Mouse (Mus musculus) hindbrain, embryonic 12.5 days (tissue): Measurements from ENCODE around the gene Hipk1. TPM values are rescaled to one million over a fixed set of nuclear protein-coding genes. Genes with fewer than 3 reads are reported as not detected.
A peak's percentile ranks its signal among the peaks of the same experiment; 100 is the strongest.

Experiments
- ATAC-seq: fragments of 200-750 bp; cut with Nextera tagmentation; 2 replicates; pipeline ENCODE4 v1.8.0; 2017; ENCODE audit warnings: moderate TSS enrichment; ENCODE audit not compliant: low FRiP score
- H3K27ac ChIP-seq: fragments of 300-500 bp; sonication (generic); 2 replicates; pipeline ENCODE4 v1.5.1; 2016; ENCODE audit warnings: mild to moderate bottlenecking
- H3K27me3 ChIP-seq: fragments of 300-500 bp; sonication (generic); 2 replicates; pipeline ENCODE4 v1.6.1; 2016; ENCODE audit warnings: mild to moderate bottlenecking
- H3K36me3 ChIP-seq: fragments of 300-500 bp; sonication (generic); 2 replicates; pipeline ENCODE4 v1.6.1; 2016; ENCODE audit warnings: mild to moderate bottlenecking
- H3K4me1 ChIP-seq: fragments of 300-500 bp; sonication (generic); 2 replicates; pipeline ENCODE4 v1.6.1; 2016
- H3K4me2 ChIP-seq: fragments of 300-500 bp; sonication (generic); replicated peaks from 2 replicates; pipeline ENCODE4 v1.6.1; 2016; ENCODE audit warnings: mild to moderate bottlenecking
- H3K4me3 ChIP-seq: fragments of 300-500 bp; sonication (generic); 2 replicates; pipeline ENCODE4 v1.5.1; 2016; ENCODE audit warnings: mild to moderate bottlenecking
- H3K9ac ChIP-seq: fragments of 300-500 bp; sonication (generic); 2 replicates; pipeline ENCODE4 v1.6.1; 2016; ENCODE audit warnings: mild to moderate bottlenecking, moderate library complexity
- H3K9me3 ChIP-seq: fragments of 300-500 bp; sonication (generic); replicated peaks from 2 replicates; pipeline ENCODE4 v1.6.1; 2016; ENCODE audit warnings: mild to moderate bottlenecking
- WGBS: fragments of 180-500 bp; shearing (Covaris S2); methylation state at CpG from one replicate; pipeline ENCODE4 v1.1.7; 2016; 5-methylcytosine and 5-hydroxymethylcytosine counted together
- polyA plus RNA-seq: library from polyadenylated mRNA; unstranded; fragments of >200 nt; fragmentation: Nextera tagmentation; extraction: Ambion mirVana; gene quantifications from 2 replicates; pipeline ENCODE4 v1.2.1, GENCODE M21; 2016

Hipk1 gene
- polyA plus RNA-seq, 1 experiment from 2014 or later, result 16.5 TPM

DNA sequence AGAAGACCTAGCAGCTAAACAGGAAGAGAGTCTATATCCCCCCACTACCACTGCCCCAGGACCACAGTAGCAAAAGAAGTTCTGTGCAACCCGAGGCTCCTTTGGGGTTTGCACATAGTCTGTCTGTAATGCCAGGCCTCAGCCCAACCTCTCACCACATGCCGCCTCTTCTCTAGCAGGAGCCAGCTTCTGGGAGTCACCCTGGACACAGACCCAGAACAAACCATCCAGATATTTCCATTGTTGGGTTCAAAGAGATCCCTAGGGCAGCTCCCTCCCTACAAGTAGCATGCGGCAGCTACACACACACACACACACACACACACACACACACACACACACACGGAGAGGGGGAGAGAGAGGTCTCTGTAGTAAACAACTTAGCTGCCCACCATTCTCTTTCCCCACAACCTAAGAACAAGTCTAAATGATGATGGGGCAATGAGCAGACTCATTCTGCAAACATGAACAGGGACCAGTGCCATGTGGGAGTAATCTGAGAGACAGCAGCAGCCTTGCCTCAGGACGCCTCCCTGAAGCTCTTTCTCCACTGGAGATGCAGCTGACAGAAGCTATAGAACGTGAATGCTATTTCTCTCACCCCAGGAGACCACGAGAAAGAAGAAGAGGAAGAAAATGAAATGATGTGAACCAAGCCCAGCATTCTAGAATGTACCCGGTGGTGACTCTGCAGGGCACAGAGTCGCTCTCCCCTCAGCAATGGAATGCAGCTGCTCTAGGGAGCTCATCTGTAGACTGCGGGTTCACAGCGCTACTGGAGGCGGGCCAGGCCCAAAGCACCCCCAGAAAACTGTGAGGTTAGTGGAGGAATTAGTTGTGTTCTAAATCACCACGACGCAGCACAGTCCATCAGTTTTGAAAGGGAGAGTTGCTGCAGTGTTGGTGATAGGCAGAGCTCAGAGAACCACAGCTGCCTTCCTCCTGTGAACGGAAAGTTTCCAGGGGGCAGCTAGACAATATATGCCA lies 74.3 kb downstream of the Hipk1 start:
- peak overlapping the region; percentile 30; the same call in 1 of the 2 replicates for H3K27ac ChIP-seq
- H3K4me1 ChIP-seq, result peaks cover 20% of the 10 kb centered on the region
- no peaks in the 10 kb centered on the region for H3K27me3 ChIP-seq
- H3K9me3 ChIP-seq, result no peaks in the 10 kb centered on the region
- 33% methylated on average over 14 of the region's 15 CpGs for WGBS
- no peak overlapping the region for H3K9ac ChIP-seq
- no peak overlapping the region for H3K4me2 ChIP-seq
- no peak overlapping the region for H3K4me3 ChIP-seq
- peak; percentile 38; the same call in 1 of the 2 replicates for ATAC-seq
- H3K36me3 ChIP-seq, result no peaks in the 10 kb centered on the region

DNA sequence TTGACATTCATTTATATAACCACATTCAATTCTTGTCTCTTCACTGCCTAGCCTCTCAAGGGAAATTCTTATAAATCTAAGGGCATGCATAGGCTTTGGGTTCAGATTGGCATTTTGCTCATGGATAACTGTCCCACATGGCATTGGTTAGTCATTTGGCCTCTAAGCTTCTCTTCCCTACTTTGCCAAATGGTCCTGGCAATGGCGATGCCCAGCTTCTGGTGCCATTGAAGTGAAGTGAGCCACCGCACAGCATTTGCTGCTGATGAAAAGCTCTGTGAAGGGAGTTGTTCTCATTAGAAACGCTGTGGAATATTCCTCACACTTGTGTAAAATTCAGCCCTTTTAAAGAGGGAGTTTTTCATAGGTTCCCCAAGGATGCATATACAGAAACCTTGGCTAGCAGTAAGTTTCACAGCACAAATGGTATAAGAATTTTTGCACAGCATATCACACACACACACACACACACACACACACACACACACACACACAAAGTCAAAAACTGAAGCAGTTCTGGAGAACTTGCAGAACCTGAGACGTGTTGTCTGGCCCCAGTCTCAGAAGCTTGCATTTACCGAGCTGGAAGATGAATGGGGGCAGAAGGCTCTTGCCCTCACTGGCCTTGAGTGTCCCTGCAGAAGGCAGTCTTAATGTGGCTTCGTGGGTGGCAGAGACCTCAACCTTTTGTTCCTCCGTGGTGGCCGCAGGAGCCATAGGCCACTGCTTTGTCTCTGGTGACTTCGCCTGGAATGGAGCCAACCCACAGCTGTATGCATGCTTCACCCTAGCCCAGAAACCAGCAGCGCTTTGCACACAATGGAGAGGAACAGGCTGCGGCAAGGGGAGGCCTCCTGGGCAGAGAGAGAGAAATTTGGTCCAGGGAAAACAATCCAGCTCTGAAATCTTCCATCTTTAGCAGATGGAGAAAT lies 75.3 kb downstream of the Hipk1 start:
- H3K4me2 ChIP-seq, result 0 out of 2 replicates have a peak overlapping the region, but pooled peaks have one; percentile 1
- no peak overlapping the region for H3K9ac ChIP-seq
- no peaks in the 10 kb centered on the region for H3K9me3 ChIP-seq
- H3K27me3 ChIP-seq, result no peaks in the 10 kb centered on the region
- peak; percentile 68 for ATAC-seq
- H3K27ac ChIP-seq, result no peak overlapping the region
- 28% methylated on average over 11 of the region's 11 CpGs for WGBS
- no peaks in the 10 kb centered on the region for H3K36me3 ChIP-seq
- H3K4me1 ChIP-seq, result peaks cover 20% of the 10 kb centered on the region
- H3K4me3 ChIP-seq, result no peak overlapping the region

DNA sequence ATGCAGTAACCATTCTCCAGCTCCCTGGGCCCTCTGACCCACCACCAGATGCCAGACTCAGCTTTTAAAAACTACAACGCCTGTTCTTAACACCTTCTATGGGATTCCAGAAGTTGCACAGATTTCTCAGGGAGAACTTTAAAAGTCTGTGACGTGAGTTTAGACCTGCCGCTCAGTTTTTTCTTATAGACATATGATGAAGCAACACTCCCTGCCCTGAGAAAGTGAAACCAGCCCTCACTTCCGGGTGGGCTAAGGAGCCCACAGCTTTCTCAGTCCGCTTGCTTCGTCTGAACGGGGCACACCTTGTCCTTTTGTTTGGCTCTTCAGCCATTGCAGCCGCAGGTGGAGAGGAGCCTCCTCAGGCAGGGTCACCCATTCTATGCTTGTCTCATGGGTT lies 76.4 kb downstream of the Hipk1 start:
- WGBS, result 85% methylated on average over 8 of the region's 8 CpGs
- no peak overlapping the region for H3K27ac ChIP-seq
- ATAC-seq, result no peak

DNA sequence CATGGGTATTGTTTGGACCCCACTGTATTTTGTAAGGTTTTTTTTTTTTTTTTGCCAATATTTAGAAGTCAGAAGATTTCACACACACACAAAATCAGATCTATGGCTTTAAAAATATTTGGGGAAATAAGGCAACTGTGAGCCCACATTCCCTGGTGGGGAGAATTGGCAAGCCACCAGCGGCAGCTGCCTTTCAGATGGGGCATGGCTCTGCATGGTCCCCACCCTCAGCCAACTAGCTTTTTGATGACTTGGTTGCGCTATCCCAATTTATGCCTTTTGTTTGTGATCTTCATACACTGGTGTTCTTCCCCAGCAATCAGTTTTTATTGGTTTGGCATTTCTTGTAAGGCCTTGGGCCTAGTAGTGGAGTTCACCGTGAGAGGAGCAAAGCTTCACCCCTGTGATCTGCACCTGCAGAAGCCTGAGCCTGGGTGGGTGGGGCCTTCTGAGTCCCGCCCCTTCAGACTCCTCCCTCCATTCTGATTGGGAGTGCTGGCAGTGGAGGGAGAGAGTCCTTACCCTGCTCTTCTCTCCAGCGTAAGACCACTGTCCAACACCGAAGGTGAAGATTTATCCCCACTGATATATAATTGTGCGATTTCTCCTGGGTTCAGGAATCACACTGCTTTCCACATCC lies 77.0 kb downstream of the Hipk1 start:
- H3K4me3 ChIP-seq, result no peak overlapping the region
- H3K27ac ChIP-seq, result no peak overlapping the region
- H3K27me3 ChIP-seq, result no peaks in the 10 kb centered on the region
- peaks cover 19% of the 10 kb centered on the region for H3K4me1 ChIP-seq
- H3K9me3 ChIP-seq, result no peaks in the 10 kb centered on the region
- H3K4me2 ChIP-seq, result no peak overlapping the region
- no peak overlapping the region for H3K9ac ChIP-seq
- WGBS, result 76% methylated on average over 7 of the region's 7 CpGs
- no peak for ATAC-seq
- no peaks in the 10 kb centered on the region for H3K36me3 ChIP-seq

More for the DNA sequence above, 76.4 kb downstream of the Hipk1 start:
- no peak overlapping the region for H3K4me3 ChIP-seq
- H3K4me1 ChIP-seq, result peaks cover 20% of the 10 kb centered on the region
- no peaks in the 10 kb centered on the region for H3K36me3 ChIP-seq
- no peaks in the 10 kb centered on the region for H3K27me3 ChIP-seq
- H3K9ac ChIP-seq, result no peak overlapping the region
- H3K4me2 ChIP-seq, result no peak overlapping the region
- H3K9me3 ChIP-seq, result no peaks in the 10 kb centered on the region

DNA sequence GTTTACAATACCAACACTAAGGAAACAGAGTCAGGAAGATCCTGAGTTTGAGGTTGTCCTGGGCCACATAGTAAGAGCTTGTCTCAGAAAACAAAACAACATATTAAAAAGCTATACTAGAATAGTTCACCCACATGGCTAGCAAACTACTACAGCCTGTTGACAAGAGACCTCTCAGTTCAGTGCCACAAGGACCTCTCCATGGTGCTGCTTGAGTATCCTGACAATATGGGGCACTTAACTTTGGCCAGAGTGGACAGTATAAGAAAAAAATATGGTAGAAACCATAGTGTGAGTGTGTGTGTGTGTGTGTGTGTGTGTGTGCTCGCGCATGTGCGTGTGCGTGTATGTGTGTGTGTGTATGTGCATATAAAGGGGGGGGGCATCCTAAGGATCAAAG lies 79.2 kb downstream of the Hipk1 start:
- Histone ChIP-seq H3K9ac (no peak overlapping the region), H3K4me1 (peaks cover 11% of the 10 kb centered on the region), H3K36me3 (no peaks in the 10 kb centered on the region), H3K27ac (no peak overlapping the region), H3K27me3 (no peaks in the 10 kb centered on the region), H3K4me2 (no peak overlapping the region), H3K9me3 (no peaks in the 10 kb centered on the region), H3K4me3 (no peak overlapping the region)
- 100% methylated on average over 2 of the region's 4 CpGs for WGBS
- ATAC-seq, result no peak

DNA sequence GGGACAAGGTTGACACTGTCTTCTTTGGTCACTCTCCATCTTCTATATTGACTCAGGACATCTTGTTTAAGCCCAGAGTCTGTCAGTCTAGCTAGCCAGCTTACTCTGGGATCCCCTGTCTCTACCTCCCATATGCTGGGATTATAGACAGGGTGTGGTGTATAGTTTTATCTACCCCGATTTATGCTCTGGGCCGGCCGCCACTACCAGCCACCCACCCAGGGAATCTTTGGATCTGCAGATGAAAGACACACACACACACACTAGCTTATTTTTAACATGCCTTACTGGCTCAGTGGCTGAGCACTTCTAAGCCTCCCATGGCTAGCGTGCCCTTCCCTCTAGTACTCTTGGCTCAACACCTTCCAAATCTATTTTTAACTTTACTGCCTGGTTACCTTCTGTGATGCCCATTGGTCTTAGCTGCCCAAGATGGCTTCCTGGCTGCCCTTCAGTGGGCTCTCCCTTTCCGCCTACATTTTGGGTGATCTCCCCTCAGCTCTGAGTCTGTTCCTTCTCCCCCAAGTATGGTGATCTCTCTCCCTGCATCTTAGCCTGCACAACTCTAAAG lies 81.8 kb downstream of the Hipk1 start:
- H3K27ac ChIP-seq, result no peak overlapping the region
- no peaks in the 10 kb centered on the region for H3K27me3 ChIP-seq
- no peaks in the 10 kb centered on the region for H3K36me3 ChIP-seq
- no peak overlapping the region for H3K9ac ChIP-seq
- H3K9me3 ChIP-seq, result no peaks in the 10 kb centered on the region
- H3K4me3 ChIP-seq, result no peak overlapping the region
- H3K4me1 ChIP-seq, result no peaks in the 10 kb centered on the region
- no peak overlapping the region for H3K4me2 ChIP-seq
- ATAC-seq, result no peak
- WGBS, result 95% methylated on average over 5 of the region's 5 CpGs

DNA sequence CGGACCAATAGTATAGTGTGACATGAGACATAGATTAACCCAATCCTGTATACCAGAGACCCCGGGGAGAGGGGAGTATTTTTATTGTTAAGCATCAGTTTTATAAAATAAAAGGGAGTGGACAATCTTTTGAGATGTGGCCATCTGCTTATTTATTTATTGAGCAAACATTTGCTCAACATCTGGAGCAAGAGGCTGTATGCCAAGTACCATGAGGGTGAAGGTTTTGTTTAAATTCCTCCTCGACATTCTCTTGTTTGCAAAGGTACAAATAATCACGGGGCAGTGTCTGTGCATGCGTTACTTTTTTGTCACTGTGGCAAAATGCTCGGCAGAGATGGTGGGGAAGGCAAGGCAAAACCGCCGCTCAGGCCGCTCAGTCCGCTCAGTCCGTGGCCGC lies 85.9 kb downstream of the Hipk1 start:
- no peak overlapping the region for H3K9ac ChIP-seq
- ATAC-seq, result no peak
- no peak overlapping the region for H3K4me2 ChIP-seq
- no peaks in the 10 kb centered on the region for H3K27me3 ChIP-seq
- H3K9me3 ChIP-seq, result no peaks in the 10 kb centered on the region
- H3K27ac ChIP-seq, result no peak overlapping the region
- no peak overlapping the region for H3K4me3 ChIP-seq
- 88% methylated on average over 12 of the region's 12 CpGs for WGBS
- H3K4me1 ChIP-seq, result no peaks in the 10 kb centered on the region
- no peaks in the 10 kb centered on the region for H3K36me3 ChIP-seq

DNA sequence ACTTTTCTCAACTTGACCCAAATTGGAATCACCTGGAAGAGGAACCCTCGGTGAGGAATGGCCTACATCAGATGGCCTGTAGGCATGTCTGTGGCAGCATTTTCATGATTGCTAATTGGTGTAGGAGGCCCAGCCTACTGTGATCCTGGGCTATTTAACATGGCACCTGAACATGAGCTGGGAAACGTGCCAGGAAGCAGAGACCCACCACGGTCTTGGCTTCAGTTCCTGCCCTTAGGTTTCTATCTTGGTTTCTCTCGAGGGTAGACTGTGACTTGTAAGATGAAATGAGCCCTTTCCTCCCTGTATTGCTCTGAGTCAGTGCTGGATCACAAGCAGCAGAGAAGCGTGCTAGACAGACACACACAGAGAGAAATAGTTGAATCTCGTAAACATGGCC lies 86.7 kb downstream of the Hipk1 start:
- H3K9ac ChIP-seq, result no peak overlapping the region
- H3K36me3 ChIP-seq, result no peaks in the 10 kb centered on the region
- ATAC-seq, result no peak
- WGBS, result 77% methylated on average over 6 of the region's 6 CpGs
- no peak overlapping the region for H3K4me3 ChIP-seq
- no peaks in the 10 kb centered on the region for H3K4me1 ChIP-seq
- H3K27me3 ChIP-seq, result no peaks in the 10 kb centered on the region
- no peak overlapping the region for H3K4me2 ChIP-seq
- no peak overlapping the region for H3K27ac ChIP-seq
- no peaks in the 10 kb centered on the region for H3K9me3 ChIP-seq

DNA sequence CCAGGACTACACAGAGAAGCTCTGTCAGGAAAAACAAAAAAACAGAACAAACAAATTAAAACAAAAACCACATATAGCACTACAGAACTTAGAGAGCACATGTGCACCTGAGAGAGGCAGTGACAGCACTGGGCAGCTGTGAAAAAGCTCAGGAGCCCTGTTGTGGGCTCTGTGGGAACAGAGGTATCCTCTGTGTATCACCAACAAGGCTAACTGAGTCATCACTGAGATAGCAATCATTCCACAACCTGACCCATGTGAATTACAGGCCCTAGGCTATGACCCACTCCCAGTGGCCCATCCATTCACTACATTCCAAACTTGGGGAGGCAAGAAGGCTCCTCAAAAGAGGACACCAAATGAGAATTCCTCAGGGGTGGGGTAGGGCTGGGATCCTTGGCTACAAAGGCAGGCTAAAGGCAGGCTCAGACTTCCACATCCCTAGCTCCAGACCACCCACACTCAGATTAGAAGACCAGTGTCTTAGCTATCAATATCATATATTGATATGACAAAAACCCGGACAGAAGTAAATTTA lies 94.9 kb downstream of the Hipk1 start:
- no peak overlapping the region for H3K4me2 ChIP-seq

DNA sequence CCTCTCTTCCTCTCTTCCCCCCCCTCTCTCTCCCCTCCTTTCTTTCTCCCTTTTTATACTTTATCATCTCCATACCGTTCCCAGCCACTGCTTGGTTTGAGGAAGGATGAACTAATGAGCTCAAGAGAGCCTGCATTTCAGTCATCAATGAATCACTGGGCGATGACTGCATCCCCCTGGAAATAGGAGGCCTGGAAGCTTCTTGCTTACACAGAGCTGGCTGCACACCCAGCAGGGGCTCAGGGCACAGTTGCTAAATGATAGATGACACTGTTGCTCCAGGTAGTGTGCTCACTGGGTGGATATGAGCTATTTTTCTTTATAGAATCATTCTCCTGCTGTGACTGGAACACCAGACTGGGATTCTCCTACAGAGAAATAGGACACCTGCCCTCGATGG lies 95.8 kb downstream of the Hipk1 start:
- Histone ChIP-seq H3K36me3 (no peaks in the 10 kb centered on the region), H3K4me2 (no peak overlapping the region), H3K9ac (no peak overlapping the region), H3K4me3 (no peak overlapping the region), H3K9me3 (no peaks in the 10 kb centered on the region), H3K27ac (no peak overlapping the region), H3K4me1 (no peaks in the 10 kb centered on the region), H3K27me3 (no peaks in the 10 kb centered on the region)
- 53% methylated on average over 3 of the region's 3 CpGs for WGBS
- no peak for ATAC-seq

More for the DNA sequence above, 94.9 kb downstream of the Hipk1 start:
- Histone ChIP-seq H3K4me3 (no peak overlapping the region), H3K36me3 (no peaks in the 10 kb centered on the region), H3K27me3 (no peaks in the 10 kb centered on the region), H3K27ac (no peak overlapping the region), H3K9me3 (no peaks in the 10 kb centered on the region), H3K4me1 (no peaks in the 10 kb centered on the region), H3K9ac (no peak overlapping the region)
- no peak for ATAC-seq
- 88% methylated on average over 1 of the region's 1 CpGs for WGBS

DNA sequence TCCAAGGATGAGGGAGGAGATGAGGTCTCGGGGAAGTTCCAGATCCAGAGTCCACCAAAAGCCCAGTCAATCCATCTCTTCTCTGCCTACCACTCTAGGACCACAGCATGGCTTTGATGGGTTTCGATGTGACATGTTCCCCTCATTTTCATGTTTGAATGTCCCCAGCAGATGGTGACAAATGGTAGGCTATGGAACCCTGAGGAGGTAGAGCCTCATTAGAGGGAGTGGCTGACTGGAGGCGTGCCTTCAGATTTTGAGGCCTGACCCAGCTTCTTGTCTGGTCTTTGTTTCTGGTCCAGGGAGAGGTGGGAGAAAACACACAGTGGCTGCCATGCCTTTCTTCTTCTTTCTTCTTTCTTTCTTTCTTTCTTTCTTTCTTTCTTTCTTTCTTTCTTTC lies 100.9 kb downstream of the Hipk1 start:
- H3K4me1 ChIP-seq, result no peaks in the 10 kb centered on the region
- H3K4me2 ChIP-seq, result no peak overlapping the region
- H3K9ac ChIP-seq, result no peak overlapping the region
- no peak for ATAC-seq
- no peaks in the 10 kb centered on the region for H3K27me3 ChIP-seq
- H3K36me3 ChIP-seq, result no peaks in the 10 kb centered on the region
- no peak overlapping the region for H3K4me3 ChIP-seq
- H3K9me3 ChIP-seq, result no peaks in the 10 kb centered on the region
- WGBS, result 82% methylated on average over 3 of the region's 3 CpGs
- no peak overlapping the region for H3K27ac ChIP-seq
